Mouse (Mus musculus) kidney, adult 8-10 months (tissue): ENCODE measurements at regions not wholly inside any gene's neighbourhood (a gene's known extent, or its start where the extent isn't known, plus 50 kb on each side); places are given as distances from the start of the nearest gene placed in this dataset.

Experiments used
- DNase-seq, 2 experiments: peaks; one replicate each; pipeline ENCODE4 v3.0.0; 2022

DNA sequence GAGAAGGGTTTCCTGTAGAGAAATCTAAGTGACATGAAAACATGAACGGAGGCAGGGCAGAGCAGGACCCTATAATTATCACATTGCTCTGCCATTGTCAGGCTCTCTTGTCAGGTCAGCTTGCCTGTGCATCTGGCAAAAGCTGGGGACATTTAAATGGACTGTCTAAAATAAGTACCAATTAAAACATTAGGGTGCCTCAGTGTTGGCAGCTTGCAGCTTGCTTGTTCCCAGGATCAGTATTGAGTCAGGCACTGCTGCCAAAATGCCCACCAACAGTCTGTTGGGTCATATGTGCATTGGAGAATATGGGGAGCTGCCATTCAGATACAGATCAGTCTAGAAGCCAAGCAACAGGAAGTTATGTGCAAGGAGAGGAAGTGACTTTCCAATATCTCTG lies 349.5 kb upstream of the B3gat1 start:
- no peak for DNase-seq

DNA sequence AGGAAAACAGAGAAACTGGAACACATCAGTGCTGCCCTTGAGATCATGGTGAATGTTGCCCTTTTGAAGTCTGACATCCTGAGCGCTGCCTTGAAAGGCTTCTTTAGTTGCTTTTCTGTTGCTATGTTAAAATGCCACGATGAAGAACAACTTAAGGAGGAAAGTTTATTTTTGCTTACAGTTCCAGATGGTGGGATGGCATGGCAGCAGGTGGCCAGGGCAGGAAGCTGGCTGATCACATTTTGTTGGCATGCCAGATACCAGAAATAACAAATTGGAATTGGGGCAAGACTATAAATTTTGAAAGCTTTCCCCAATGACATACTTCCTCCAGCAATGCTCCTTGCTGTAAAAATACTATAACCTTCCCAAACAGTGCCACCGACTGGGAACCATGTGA lies 334.9 kb upstream of the B3gat1 start:
- no peak for DNase-seq

DNA sequence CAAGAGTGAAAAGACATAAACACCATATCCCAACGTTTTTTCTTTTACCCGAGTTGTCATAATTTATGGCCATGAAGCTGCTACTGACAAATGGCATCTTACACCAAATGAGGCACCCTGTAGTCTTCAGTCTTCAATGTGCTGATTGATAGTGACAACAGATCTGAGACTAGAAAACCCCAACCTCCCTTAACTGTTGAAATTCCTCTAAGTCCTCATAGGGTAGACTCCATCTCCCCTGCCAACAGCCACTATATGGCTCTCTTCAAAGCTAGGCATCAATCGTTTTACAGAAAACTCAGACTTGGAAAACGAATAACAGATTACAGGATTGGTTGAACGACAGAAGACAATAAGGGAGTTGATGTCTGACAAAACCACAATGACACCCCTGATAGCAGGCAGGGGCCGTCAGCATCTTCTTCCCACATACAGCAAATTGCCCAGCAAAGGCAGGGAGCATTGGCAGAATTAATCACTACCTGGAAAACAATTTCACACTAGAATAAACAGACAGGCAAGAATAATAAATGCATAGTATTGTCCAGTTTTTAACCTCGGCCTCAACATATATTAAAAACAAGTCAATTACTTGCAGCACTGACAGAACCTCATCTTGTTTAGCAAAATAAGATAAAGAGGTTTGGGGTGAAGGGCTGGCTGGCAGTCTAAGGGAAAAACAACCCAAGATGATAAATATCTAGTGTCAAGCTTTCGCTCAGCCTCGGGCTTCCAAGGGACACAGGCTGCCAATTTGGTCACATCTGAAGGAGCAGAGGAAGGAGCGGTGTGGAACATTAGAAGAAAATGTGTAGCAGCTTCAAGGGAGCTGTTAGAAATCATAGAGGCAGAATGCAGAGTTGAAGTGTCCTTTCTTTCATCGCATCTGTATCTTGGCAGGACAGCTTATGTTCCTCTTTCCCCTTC lies 310.4 kb upstream of the B3gat1 start:
- DNase-seq = no peak

DNA sequence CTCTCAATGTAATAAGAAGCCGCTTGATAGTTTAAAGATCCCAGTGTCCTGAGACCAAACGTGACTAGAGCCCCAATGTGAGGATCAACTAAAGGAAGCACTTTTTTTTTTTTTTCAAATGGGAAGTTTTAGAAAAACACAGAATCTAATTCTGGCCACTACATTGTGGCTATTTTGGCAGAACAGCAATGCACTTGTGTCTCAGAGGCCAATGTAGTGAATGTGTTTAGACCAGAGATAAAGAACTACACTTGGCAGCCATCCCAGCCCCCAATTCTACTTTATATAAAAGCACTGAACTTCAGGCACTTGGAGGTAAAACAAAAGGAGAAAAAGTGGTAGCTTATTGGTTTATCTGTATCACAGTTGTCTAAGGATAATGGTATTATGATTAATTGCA lies 298.0 kb upstream of the B3gat1 start:
- DNase-seq = no peak

DNA sequence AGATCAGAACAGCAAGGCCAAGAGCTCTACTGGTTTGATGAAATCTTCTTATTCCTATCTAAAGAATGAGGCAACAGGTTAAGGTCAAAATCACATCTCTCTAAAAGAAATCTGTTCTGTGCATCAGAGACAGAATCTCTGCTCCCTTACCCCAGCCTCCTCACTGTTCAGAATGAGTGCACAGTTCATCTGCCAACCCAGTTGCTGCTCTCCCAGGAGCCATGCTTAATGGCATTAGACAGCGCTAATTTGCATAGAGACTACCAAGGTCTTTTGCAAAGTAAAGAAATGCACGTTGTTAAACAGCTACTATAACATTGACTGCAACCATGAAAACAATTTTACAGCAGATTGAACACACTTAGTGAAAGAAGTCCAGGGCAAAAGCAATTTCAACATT lies 296.3 kb upstream of the B3gat1 start:
- no peak for DNase-seq

DNA sequence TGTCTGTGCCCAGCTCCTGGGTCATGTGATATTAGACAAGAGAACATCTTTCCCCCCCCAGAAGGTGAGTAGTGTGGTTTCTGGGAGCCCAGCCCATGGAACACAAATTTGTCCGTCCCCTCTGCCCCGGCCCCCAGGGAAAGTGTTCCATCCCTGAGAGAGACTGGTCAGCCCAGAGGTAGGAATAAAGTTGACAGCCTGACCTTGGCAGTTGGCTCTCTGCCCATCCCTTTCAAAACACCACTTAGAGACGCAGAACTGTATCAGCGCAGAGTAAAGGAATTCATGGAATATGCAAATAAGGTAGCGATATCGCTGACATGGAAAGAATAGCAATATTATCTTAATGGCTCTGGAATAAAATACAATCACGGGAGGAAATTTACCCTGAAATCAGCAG lies 279.6 kb upstream of the B3gat1 start:
- DNase-seq = no peak

DNA sequence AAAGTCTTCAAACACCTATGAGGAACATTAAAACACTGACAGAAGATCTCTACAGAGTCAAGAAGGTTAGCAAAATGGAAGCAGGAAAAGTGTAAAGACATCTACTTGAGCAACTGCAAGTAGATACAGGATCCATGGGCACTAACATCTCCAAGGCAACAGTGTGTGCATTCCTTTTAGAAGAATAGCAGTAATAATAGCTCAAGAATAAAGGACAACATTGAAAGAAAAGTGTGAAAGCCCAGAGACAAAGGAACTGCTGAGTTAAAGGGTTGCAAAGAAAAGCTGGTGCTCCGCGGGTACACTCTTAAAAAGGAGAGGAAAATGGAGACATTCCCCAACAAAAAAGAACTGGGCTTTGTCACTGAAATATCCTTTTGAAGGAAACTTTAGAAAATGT lies 272.4 kb upstream of the B3gat1 start:
- DNase-seq = no peak

DNA sequence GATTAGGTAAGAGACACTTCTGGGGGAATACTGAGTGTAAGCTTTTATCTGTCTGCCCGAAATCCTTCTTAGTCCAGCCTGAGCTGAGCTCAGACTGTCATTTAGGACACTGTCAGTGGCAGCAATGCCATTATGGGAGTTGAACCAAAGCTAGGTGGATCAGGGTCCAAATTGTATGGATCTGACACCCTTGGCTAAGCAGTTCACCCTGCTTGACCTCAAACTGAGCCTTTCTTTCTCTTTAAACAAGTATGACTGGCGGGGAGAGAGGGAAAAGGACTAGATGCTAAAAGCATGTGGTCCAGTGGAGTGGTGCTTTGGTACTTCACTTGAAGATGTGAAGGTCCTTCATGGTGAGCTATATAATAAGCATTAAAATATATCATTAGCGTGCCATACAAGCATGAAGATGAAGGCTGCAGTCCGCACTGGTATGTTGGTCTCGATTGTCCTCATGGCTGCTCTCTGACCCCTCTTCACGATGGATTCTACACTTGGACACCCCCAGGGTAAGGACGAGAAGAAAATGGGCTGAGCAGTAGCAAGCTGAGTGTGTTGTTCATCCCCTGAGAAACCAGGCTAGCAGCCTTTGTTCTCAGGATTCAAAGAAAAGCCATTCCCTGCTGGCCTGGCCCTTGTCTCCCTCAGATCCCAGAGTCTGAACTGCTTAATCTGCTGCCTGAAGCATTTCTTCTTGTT lies 262.7 kb upstream of the B3gat1 start:
- no peak for DNase-seq

DNA sequence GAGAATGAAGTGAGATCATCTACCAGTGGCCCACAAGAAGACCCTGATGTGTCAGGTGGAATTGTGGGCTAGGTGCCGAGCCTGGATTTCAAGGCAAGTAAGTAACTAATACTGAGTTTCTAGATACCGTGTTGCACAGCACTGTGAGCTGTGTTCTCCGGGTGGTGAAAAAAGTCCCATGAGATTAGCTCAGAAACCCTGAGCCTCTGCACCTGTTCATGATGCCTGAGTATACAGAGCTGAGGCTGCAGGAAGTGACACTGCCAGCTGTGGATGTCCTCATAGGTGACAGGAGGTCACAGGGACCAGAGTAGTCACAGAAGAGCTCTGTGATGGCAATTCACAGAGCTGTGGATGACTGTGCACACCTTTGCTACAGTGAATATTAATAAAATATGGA lies 257.2 kb upstream of the B3gat1 start:
- DNase-seq = no peak

DNA sequence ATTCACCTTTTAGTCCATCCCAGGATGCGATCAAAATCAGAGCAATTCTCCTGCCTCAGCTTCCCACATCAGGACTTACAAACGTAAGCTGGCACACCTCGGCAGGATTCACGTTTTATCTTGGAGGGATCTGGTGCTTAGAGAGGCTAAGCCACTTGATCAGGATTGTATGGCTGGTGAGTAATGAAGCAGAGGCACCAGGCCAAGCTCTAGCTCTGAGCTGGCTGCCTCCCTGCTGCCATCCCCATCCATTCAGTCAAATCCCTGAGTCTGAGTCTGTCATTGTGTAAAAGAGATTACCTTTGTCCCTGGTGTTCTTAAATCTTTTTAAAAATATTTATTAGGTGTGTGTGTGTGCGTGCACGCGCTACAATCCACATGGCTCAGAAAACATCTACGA lies 252.6 kb upstream of the B3gat1 start:
- DNase-seq = no peak

DNA sequence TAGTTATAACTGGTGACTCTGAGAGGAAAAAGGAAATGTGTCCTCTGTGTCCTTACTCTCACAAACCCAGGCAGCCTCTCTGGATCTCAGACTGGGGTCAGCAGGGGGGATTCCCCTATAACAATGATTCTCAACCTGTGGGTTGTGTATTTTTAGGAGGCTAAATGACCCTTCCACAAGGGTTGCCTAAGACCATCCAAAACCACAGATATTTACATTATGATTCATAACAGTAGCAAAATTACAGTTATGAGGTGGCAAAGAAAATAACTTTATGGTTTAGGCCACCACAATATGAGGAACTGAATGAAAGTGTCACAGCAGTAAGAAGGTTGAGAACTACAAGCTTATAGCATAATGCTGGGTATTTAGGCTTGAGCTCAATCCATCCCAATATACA lies 251.6 kb upstream of the B3gat1 start:
- DNase-seq = no peak

DNA sequence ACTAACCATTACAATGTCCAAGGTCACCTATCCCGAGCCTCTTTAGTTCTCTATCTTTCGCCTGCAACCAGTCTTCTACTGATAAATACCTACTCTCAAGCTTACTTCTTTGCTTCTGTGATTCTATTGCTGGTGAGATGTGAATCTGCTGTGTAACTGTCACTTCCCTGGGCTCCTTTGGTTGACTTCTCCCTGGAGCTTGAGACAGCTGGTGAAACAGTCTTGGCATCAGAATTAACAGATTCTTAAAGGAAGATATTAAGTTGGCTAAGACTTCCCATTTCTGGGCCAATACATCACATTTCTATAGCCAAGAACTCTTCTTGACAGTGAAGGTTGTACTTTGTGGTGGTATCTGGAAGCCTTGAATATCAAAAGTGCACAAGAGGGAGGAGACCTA lies 239.8 kb upstream of the B3gat1 start:
- no peak for DNase-seq

DNA sequence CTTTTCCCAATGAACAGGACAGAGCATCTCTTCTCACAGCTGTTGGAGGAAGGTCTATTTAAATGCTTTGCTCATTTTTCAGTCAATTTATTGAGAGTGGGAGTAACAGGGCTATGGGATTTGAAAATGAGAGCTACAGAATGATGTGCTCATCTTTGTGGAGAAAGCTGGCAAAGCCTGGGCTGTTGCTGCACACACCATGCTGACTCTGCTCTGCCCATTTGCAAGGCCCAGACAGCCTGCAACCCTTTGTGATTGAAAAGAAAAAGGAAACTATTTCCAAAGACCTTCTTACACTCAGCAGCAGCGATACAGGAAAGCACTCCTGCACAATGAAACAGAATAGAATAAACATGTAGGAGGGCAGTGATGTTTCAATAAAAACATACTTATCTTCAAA lies 231.5 kb upstream of the B3gat1 start:
- DNase-seq = no peak

DNA sequence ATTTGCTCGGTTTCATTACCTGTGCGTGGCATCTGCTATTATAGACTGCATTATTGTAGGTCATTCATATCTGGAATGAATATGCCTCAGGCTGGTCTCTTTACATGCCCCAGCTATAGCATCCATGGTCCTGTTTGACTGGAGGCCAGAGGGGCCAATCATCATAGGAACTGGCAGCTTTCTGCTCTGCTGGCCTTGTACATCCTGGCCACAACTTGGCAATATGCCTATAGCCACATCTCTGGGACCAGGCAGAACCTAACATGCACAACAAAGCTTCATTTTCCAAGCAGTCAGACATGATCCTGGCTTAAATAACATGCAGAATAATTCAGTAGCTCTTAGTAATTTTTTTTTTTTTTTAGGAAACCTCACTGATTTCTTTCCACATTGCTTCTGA lies 227.6 kb upstream of the B3gat1 start:
- DNase-seq = no peak

DNA sequence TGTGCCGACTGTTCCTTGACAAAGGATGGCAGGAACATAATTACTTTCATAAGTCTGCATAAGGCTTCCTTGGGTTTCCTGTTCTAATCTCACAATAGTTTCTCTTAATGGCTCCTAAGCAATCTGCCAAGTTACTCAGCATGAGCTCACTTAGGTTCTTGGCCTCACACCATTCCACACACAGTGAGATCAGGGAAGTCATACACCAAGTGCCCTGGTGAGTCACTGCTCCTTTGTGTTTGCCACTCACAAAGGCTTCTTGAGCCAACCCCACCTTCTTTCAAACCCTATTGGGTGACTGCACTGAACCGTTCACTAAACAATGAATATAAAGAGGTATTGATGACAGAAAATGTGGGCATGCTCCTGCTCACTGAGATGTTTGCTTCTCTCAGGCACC lies 214.9 kb upstream of the B3gat1 start:
- no peak for DNase-seq

DNA sequence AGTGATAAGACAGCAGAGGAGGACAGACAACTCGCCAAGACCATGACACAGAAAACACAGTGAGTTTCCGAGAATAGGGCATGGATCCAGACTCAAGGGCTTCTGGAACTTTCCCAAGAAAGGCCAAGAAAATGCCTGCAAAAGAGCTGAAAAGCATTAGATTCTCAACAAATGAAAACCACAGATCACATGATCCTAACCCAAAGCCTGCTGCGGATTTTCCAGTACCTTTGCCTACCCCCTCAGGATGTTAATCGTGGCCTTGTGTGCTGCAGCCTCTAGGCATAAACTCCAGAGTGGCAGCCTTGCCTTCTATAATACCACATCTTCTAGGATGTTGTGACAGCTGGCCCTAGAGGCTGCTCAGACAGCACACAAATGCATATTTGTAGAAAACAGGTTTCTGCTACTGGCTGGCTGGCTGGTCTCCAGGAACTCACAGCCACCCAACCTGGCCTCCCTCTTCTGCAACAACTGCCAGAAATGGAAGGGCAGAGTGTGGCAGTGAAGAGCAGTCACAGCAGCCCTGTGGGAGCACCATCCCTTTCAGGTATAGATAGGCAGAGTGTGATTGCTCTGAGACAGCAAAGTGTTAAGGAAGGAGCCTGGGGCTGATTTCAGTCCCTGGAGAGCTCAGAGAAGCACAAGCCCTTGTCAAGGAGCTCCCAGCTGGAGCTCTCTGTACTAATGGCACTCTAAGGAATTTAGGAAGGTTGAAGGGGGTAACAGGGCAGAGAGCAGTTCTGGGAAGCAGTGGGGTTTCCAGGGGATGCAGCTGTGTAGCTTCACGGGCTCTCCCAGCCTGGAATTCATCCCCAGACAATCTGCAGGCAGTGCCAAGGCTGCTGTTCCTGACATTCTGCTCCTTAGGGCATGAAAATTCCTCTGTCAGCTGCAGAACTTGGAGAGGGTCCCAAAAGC lies 213.7 kb upstream of the B3gat1 start:
- DNase-seq = peak; percentile 7 to 20

DNA sequence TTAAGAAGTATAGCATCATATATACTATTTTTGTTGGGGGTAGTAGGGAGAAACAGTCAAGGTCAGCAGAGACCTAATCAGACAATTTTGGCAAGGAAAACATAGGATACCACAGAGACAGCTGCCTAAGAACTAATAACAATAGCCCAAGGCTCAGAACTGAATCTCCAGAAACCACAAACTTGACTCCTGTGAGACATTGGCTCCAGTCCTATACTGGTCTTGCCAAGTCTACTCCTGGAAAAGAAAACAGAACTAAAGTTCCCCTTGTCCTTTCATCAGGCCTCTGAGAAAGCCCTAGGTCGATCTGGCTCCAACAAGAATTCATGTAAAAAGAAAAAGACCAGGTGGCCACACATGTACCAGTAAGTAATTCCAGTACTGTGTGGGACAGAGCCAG lies 209.4 kb upstream of the B3gat1 start:
- DNase-seq = no peak

DNA sequence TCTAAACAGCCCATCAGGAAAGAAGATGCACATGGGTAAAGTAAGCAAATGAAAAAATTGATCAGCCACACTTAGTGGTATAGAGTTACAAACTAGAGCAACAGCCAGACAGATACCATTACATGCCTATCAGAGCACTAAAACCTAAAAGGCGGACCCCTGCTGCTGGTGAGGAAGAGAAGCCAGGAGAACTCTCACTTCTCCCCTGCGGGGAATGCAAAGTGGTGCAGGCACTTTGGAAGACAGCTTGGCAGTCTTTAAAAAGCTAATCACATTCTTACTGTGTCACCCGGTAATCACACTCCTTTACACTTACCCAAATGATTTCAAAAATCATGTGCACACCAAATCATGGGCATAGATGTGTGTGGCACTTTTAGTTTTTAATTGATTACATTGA lies 204.8 kb upstream of the B3gat1 start:
- no peak for DNase-seq

DNA sequence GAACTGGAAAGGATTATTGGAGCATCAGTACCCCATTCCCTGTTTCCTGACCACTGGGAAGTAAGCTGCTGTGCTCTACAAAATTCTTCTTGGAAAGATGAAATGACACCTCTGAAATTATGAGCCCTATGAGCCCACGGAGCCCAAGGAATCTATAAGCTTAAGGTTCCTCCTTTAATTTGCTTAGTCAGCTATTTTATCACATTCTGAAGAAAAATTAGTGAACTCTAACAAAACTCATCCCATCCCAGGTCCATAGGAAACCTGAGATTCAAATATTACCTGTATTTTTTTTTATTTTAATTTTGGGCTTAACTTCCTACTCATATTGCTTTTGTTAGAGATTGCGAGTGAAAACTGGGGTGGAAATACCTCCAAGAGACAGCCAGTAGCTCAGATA lies 194.5 kb upstream of the B3gat1 start:
- no peak for DNase-seq

DNA sequence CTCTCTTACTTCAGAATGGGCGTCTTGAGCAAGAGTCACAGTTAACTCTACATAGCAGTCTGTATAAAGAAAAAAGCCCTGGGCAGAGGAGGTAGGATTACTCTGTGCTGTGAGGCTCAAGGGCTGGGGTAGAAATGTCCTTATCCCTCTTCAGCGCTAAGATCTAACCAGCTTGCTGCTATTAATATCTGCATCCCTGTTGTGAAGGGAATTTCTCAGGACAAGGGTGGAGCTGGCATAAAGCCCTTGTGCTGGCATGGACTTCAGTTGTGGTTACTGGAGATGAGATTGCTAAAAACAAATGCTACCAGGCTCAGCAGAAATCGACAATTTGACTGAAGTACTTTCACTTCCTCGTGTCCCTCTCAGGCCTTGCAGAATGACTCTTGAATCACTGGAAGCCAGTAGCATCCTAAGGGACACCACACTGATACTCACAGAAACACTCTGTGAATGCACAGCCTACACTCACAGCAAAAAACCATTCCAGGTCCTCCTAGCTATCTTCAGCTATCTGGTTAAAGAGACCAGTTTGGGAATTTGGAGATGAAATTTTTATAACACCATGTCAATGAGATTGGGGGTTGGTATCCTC lies 185.1 kb upstream of the B3gat1 start:
- no peak for DNase-seq

DNA sequence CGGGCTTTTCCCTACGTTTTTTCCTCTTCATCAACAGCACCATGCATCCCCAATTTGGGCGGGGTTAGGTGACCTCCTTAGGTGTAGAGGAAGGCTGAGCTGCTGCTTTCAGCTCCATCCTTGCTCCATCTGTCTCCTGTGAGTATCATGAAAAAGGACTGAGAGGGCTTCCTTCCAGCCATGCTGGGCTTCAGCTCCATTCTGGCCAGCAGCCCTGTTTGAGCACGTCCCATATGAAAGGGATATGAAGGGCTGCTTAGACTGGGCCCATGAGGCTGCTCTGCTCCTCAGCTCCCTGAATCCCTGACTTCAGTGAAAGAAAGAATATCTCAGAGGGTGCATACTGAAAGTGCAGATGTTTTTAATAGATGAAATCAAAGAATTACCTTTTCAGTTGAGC lies 184.4 kb upstream of the B3gat1 start:
- no peak for DNase-seq

DNA sequence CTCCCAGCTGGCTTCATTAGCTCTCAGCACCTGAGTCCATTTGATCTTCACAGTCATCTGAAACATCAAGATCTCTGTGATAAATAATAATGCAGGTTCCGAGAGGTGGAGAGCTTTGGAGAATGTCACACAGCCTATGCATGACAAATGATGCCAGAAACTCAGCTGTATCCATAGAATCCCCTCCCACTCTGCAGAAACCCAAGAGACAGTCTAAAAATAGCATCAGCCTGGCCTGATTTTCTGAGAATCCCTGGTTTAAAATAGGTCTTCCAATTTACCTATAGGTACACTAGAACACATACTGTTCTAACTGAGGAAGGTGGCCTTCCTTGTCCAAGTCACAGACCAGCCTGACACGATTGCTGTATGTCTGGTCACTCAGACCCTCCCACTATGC lies 184.0 kb upstream of the B3gat1 start:
- no peak for DNase-seq

DNA sequence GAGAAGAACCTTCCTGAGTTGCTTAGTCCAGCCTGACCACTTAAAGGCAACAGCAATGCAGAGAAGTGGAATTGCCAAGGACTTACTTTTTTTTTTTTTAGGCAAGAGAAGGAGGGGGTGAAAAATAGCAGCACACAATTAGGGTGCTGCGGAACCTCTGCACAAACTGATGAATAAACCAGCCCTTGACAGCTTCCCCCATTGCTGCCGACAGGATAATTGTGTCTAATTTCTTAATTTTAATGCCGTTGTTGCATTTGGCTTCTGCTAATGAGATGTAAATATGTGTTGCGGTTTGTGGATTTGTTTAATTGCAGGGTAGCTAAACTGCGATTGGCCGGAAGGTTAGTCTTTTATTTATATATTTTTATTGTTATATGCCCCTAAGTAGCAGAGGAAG lies 157.5 kb upstream of the B3gat1 start:
- no peak for DNase-seq
